Mouse (Mus musculus) kidney, adult 8-10 months (tissue): ENCODE measurements around the gene Sgtb.

Source experiments
- DNase-seq, 2 experiments: peaks; one replicate each; pipeline ENCODE4 v3.0.0; 2022

Gene Sgtb

GRCm38 (mm10) chr13:104110526-104110925 lies 985 bp downstream of the Sgtb start:
- DNase-seq = no peak

DNA sequence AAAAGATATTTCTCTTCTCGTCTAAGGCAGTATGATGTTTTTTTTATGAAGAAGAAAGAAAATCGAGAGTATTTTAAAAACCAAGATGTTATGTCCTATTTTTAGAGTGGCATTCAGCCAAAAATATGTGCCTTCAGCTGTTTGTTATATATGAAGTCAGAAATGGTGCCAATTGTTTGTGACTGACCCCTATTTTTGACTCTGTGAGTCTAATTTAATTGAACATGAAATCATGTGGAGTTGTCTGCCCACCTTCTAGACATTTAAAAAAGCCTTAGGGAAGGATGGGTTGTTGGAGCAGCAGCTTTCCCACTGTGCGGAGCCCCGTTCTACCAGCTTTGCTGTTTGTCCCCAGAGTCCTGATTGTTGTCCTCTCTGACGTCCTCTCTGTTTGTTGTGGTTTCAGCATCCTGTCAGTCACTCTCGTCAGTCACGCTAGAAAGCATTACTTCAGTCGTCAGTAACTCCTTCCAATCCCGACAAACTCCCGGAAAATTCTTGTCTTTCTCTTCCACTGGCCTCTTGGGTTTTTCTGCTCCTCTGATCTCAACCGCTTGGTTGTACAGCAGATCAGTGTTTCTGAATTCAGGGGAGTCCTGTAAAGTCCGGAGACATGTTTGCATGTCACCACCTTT lies 2.8 kb downstream of the Sgtb start:
- DNase-seq = no peak

- DNase-seq = no peak
Observed at GRCm38 (mm10) chr13:104113782-104114181, 4.2 kb downstream of the Sgtb start.

DNA sequence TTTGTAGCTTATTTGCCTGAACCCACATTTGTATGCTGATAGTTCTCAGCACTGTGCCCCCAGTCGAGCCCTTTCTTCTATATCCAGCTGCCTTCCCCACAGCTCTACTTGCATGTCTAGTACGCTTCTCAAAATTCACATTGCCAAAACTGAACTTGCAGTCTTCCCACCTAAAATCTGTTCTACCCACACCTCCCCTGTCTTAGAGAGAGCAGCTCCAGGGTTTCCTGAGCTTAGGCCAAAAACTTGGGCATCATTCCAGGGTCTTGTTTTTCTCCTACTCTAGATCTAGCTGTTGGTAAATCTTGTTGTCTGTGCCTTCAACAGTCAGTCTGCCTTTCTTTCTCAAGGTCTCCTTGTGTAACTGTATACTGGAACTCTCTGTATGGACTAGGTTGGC lies 5.3 kb downstream of the Sgtb start:
- DNase-seq = no peak

GRCm38 (mm10) chr13:104122078-104122840 lies 12.7 kb downstream of the Sgtb start:
- no peak for DNase-seq

GRCm38 (mm10) chr13:104123662-104124381 lies 14.3 kb downstream of the Sgtb start:
- DNase-seq = peak in 1 of 2 experiments; percentile 24

GRCm38 (mm10) chr13:104132561-104132960 lies 23.0 kb downstream of the Sgtb start:
- no peak for DNase-seq

GRCm38 (mm10) chr13:104134510-104135085 lies 25.1 kb downstream of the Sgtb start:
- DNase-seq = no peak

DNA sequence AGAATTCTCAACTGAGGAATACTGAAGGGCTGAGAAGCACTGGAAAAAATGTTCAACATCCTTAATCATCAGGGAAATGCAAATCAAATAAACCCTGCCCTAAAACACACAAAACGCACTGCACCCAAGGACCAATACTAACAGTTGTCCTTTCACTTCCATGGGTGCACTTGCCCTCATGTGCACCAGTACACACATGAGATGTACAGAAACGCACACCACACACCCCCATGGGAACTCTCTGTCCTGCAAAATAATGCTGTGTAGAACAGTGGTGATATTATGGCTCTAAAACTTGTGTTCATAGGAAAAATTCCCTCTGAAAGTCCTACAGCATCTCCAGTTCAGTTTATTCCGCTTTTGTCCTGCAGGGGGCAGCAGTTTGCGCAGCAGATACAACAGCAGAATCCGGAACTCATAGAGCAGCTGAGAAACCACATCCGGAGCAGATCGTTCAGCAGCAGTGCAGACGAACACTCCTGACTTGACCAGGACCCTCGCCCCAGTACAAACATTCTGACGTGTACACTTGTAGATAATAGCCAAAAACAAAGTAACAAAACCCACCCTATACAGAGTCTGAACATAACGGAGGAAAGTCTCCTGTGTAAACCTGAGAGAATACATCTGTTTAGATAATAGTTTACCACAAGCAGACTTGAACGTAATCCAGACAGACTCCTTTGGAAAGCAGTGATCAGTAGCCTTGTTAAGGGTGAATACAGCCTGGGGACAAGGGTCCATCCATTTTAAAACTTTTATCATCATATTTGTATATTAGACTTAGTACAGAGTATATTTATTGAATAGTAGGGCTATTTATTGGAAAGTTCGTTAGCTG lies 30.0 kb downstream of the Sgtb start:
- peak; percentile 63 to 87 for DNase-seq

GRCm38 (mm10) chr13:104144871-104145270 lies 35.3 kb downstream of the Sgtb start:
- peak; percentile 25 to 36 for DNase-seq

- no peak for DNase-seq
Observed at GRCm38 (mm10) chr13:104145646-104146045, 36.1 kb downstream of the Sgtb start.

DNA sequence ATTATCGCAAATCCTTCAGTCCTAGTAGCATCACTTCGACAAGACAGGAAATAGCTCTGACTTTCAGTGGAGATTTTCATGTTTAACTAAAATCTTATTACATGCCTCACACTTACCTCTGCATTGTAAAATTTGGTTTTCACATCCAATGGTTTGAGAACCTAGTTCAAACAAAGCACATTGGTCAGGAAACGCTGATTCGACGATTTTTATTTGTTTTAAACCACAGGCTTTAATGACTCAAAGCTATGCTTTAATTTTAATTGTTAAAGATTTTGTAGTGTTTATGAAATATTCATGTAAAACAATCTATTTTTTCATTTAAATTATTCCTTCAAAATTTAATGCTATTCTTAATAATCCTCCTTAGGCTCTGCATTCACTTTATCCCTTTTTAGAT lies 44.6 kb downstream of the Sgtb start:
- no peak for DNase-seq

GRCm38 (mm10) chr13:104155106-104155505 lies 45.6 kb downstream of the Sgtb start:
- no peak for DNase-seq

GRCm38 (mm10) chr13:104155686-104156085 lies 46.1 kb downstream of the Sgtb start:
- no peak for DNase-seq

DNA sequence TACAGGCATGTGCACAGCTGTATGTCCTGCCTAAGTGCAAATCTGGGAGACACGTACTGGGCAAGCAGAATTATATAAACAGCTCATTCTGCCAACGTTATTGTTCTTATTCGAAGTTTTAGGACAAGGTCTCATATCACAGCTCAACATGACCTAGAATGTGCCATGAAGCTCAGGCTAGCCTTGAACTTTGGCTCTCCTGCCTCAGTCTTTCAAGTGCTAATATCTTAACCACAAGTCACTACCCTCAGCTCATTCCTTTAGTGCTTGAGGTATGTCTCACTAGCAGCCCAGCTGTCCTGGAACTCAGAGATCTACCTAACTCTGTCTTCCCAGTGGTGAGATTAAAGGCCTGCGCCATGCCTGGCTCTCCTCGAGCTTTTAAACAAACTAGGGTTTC lies 62.2 kb downstream of the Sgtb start:
- DNase-seq = no peak

DNA sequence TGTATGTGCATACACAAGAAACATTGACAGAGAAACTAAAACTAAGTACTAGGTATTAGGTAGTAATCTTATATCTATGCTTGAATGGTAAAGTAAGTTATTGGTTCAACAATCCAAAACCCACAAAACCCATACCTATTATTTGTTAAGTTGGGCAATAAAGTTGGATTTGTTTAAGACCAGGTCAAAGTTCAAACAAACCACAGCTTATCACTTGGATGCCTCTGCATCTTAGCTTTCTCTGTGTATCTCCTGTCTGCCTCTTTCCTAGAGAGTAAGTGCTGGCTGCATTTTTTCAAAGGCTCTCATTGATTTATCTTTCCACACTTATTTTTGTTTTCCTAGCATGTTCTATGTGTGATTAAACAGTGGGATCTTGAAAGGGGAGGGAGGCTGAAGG lies 63.0 kb downstream of the Sgtb start:
- no peak for DNase-seq

DNA sequence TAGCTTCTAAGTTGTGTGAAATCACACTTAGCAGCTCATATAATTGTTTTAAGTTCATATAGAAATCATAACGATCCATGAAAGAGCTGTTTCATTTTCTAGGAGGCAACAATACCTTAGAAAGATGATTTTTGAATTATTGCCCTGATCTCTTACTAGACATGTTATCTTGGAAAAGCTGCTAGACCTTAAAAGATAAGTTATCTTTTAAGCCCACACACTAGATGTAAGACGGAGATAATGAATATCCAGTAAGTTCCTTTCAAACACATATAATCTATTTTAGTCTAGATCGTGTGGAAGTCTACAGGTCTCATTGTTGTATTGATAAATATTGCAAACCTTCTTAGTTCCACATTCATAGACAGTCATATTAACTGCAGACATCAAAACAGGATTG lies 67.3 kb downstream of the Sgtb start:
- DNase-seq = no peak

- peak in 1 of 2 experiments; percentile 10 for DNase-seq
Observed at GRCm38 (mm10) chr13:104177796-104178649, 68.5 kb downstream of the Sgtb start, which contains the start of gene Trappc13. Gene Trappc13 (minus strand): TSS chr13:104178469.

- DNase-seq = peak; percentile 97 to 98
Observed at GRCm38 (mm10) chr13:104178650-104179121, 69.1 kb downstream of the Sgtb start, which contains the start of gene Trim23. Gene Trim23 (plus strand): TSS chr13:104178797.

- no peak for DNase-seq
Observed at GRCm38 (mm10) chr13:104179176-104179888, 69.8 kb downstream of the Sgtb start.
